Mouse (Mus musculus) 3134 (cell line): Measurements from ENCODE around the gene Nup214.

Experiments used
- DNase-seq: peaks from one replicate; pipeline ENCODE4 v3.0.0-alpha.2; 2011; ENCODE audit warnings: low spot score; ENCODE audit not compliant: insufficient read length; ENCODE audit errors: extremely low read depth

Gene Nup214

DNA sequence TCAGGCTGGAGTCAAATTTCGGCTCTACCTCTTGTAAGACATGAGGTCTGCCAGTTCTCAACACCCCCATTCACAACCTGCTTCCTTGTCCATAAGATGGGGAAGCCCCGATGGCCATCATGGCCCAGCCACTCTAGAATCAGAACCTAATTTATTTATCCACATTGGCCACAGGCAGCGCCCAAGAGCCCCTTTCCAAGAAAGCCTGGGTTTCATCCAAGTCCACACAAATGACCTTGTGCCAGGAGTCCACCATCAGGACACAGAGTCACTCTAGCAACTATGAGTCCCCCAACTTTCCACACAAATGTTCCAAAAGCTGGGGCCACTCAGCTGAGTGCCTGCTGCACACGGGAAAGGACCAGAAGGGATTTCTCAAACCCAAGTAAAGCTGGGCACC is 91.8 kb downstream of the Nup214 start:
- DNase-seq: no peak

DNA sequence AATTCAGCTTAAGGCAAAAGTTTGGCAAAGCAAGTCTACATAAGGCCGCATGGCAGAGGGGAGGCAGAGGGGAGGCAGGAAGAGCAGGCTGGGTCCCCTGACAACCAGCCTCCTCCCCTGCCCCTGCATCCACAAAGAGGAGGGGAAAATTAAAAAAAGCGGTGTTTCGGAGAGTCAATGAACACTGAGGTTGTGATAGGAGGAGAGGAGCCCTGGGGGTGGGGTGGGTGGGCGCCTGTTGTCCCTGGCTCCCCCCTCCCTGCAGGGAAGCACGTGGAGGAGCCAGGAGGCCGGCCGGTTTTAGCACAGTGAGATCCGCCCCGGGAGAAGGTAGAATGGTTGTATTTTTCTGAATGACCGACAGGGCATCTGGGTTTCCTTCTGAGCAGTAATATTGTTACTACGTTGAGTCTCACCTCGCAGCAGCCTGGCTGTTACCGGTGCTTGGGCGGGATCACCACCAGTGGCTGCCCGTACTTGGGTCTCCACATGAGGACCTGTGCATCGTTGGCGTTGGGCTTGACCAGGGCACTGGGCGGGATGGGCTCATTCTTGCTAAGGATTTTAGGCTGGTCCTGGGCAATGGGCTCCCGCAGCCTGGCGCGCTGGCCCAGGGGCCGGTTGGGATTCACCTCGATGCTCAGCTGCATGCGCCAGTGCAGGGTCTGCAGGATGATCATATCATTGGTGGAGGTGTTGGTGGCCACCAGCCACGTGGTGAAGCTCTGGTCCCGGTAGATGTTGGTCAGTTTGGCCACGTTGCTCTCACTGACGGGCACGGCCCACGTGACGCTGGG is 94.8 kb downstream of the Nup214 start:
- no peak for DNase-seq

DNA sequence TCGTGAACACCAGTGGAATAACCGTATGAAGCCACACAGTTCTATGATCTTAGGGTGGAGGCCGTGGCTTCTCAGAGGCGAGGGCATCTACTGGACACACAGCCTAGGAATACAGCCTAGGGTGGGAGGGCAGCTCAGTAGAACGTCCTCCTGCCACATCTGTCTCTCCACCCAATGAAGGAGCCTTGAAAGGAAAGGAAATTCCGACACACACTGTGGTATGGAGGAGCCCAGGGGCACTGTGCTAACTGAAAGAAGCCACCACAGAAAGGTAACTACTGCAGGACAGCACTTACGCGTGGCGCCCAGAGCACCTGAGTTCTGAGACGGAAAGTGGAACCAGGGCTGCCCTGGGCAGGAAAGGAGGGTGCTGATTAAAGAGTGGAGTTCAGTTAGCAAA is 96.5 kb downstream of the Nup214 start:
- no peak for DNase-seq

DNA sequence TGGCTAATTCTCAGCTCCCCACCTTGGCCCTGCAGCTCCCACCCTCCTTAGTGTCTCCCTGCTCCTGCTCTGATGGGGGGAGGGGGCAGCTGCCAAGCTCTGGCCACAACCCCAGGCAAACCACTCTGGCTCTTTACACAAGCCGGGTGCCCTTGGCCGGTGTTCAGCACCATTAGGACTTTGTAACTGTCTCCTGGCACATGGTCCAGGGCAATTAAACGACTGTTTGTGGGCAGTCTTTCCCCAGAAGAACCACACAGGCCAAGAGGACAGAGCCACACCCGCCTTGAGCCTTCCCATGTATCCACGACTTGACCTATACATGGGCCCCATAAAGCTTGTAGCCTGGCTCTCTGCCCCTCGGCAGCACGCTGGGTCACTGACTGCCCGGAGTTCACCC is 100.2 kb downstream of the Nup214 start:
- DNase-seq: no peak

DNA sequence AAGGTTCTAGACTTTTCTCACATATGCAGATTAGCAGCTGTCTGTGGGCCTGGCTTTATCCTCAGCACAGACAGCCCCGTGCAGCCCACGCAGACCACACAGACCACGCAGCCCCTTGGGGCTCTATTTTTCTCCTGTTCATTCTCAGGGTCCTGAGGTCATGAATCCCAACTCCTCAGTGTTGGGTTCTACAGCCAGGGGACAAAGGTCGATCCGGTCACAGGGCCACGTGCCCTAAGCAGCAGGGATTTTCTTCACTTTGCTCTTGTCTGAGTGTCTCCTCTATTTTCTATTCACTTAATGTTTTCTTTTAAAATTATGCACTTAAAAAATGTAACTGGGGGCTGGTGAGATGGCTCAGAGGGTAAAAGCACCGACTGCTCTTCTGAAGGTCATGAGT is 101.1 kb downstream of the Nup214 start:
- no peak for DNase-seq

DNA sequence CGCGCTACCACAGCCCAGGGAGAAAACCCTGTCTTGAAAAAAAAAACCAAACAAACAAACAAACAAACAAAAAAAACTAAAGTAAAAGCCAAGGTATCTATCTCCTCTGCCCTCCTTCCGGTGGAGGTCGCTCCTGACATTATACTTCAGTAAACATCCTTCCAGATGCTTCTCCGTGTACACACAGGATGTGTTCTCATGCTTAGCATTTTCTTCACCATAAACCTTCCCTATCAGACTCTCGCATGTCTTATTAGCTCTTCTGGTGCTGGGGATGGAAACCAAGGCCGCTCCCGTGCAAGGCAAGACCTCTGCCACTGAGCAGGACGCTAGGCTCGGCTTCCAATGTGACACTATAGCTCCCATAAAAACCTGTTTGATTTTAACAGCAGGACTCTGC is 103.5 kb downstream of the Nup214 start:
- DNase-seq: no peak

DNA sequence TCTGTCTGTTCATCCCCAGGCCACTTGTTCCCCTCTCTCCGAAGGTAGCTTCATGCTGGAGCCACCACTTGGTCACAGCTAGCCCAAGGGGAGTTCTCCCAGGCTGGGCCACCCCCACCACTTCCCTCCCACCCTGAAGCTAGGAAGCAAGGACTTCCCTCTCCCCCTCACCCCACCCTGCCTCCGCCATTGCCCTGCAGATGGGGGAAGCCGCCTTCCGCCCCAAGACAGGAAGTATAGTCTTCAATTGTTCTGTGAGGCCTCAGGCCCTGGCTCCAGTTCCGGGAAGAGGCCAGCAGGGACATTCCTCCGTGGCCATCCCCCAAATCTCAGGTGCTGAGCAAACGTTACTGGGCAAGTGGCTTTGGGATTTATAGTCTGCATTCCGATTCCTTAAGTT is 104.3 kb downstream of the Nup214 start:
- DNase-seq: no peak

DNA sequence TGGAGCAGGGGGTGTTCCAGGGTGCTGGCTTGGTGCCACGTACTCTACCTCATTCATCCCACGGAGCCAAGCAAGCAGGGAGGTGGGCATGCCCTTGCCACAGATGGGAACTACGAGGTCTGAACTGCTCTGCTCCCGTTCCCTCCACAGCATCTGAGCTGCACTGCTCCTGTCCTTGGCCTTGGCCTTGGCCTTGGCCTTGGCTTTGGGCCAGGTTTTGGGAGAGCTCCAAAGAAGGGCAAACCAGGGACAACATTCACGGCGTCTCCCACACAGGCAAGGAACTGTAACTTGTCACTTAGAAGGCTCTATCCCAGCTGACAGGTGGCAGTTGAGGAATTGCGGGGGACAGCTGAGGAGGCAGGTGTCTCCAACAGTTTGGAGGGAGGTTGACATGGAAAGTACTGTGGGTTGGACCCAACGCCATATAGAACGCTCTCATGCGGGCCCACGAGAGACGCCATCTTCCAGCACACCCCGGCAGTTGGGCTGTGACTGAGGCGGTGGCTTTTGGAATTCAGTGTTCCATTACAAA is 105.0 kb downstream of the Nup214 start:
- DNase-seq: no peak

DNA sequence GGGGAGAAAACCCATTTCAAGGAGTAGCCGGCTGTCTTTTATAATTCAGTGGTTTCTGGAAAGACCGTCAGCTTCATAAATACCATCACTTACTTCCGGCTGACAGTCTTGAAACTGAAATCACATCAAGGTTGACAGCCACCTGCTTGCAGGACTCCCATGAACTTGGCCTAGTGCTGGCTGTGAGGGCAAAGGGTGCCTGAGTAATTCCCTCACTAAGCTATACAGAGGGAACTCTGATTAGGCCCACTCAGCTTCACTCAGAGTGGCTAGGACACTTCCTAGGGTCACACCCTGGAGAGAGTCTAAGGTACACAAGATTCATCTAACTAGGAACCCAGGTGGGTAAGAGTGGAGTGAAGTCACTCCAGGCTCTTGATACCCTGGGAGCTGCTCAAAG is 106.4 kb downstream of the Nup214 start:
- no peak for DNase-seq

DNA sequence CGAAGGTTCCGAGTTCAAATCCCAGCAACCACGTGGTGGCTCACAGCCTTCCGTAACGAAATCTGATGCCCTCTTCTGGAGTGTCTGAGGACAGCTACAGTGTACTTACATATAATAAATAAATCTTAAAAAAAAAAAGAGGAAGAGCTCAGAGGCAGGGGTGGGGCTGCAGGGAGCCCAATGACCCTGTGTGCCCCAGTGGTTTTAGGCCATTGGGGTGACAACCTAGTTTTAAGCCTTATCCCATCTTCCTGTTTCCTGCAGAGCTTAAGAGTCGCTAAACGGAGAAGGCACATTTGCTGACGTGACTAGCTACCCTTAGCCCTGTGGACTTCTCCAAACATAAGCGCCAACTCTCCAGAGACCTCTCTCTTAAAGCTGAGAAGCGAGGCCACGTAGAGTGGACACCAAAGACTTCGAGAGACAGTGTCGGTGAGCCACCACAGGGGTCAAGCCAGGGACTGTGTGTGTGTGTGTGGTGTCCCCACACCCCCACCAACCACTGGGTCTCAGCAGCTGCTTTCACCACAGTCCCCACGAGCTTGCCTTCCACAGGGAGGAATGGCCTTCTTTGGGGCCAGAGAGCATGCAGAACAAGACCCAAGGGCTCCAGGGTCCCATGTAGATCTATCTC is 107.2 kb downstream of the Nup214 start:
- no peak for DNase-seq

DNA sequence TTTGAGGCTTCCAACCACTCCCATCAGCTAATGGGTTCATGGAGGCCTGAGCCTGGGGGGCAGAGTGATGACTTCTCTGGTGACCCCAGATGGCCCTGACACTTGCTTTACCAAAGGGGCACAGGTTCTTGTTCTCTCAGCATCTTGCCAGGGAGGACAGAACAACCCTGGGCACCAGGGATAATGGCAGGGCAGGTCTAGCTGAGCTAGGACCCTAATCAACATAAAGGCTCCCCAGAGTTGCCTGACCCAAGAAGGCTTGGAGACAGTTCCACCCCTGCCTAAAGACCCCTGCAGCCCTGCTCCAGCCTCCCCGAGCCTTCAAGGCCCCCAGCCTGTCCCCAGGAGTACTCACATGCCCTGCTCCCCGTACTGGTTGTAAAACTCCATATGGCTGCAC is 108.0 kb downstream of the Nup214 start:
- DNase-seq: no peak

DNA sequence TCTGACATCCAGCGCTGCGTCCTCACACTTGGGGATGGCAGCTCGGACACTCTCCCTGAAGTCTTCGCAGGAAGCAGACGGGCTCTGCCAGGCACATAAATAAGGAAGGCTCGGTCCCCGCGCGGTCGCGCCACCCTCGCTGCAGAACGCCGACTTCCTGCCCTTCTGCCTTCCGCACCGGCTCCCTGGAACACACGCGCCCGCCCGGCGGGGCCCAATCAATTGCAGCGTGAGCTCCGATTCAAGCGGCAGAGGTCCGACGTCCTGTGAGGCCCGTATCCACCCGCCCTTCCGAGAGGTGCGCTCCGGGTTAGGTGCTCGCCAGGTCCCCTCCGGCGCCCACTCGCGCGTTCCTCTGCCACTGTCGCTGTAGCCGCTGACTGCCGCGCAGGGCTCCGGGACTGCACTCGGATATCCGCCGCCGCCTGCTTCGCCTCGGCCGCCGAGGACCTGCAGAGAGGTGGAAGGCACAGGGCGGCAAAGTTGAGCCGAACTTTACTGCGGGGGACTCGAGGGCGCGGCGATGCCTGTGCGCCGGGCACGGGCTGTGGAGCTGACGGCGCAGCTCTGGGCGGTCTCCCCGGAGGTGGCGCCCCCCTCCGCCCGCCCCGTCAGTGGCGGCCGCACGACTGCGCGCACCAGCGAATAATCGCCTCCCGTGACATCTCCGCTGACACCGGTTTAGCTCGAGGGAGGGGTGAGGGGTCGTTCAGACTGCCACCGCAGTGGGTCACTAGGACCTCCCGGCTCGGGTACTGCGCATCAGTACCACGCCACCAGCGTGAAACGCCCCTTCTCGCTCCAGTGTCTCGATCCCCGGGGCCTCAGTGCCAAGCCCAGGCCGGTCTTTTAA is 109.1 kb downstream of the Nup214 start:
- no peak for DNase-seq

DNA sequence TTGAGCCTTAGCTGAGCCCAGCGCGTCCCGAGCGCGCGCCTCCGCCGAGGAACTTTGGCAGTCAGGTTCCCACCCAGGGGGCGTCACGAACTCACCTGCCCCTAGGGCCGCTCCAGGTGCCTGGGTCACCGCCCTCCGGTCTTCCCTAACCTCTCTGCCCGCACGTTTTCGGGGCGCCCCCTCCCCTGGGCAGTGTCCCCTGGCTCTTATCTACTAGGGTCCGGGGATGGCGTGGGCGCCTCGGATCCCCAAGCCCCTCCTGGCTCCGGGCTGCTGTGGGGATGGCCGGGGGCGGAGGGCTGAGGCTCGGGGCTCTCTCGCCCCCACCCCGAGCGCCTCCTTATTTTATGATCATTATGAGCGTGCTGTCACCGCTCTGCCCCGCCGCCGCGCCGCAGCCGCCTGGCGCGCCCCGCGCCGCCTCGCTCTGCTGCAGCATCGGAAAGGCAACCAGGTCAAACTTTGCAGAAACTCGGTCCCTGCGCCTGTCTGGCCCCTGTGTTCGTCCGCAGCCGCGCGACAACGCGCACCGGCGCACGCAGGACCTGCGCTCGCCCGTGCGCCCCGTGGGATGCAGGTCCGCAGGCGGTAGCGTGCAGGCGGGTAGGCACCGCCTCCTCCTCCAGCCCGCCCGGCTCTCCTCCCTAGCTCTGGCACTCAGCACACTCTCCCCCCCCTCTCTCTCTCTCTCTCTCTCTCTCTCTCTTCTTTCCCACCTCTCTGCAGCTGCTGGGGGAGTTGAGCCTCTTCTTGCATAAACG is 110.1 kb downstream of the Nup214 start, which contains the start of gene Fam78a:
TSS of gene Fam78a (minus strand) at position 747 of the 761 bp plus-strand sequence.
- no peak for DNase-seq

DNA sequence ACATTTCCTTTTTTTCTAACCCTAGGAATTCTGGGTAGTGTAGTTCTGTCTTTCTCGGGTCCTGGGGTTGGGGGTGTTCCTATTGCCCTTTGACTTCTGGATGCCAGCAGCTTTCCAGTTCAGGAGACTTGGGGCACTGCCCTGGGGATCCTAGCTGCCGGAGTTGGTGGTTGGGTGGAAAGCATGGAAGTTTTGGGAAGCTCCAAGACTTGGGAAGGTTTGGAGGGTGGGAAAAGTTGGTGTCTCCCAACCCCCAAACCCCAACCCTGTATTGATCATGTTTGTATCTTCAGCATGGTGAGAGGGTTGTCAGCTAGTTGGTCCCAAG is 110.6 kb downstream of the Nup214 start:
- DNase-seq: no peak

DNA sequence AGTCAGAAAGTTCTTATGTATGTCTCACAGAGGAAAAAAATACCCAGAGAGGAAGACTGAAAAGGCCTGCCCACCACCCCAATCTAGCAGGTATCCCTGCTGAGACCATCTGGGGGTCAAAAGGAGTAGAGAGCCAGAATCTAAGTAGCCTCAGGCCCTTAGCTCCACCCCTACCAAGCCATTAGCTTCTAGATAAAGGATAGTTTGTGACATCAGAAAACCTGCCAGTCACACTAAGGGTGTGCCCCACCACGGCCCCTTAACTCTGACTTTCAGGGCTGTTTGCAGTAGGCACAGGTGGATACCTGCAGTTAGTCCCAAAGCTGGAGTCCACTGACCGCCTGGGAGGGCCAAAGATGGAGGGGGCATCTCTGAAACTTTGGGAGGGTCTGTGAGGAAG is 111.0 kb downstream of the Nup214 start:
- no peak for DNase-seq

DNA sequence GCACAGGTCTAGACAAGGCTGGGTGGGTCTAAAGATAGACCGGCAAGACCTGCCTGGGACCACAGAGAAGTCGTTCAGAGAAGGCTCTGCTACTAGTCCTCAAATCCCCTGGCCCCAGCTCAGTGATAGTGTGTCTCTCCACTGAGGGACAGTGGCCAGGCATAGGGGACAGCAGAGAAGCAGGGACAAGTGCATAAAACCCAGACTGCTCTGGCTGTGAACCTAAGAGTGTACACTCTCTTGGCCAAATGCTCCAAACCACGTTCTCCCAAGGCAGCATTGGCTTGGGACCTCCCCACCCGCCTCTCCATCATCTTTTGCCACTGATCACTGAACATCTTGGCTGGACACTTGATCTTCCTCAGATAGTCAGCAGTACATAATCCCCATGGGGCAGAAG is 113.4 kb downstream of the Nup214 start:
- DNase-seq: no peak

DNA sequence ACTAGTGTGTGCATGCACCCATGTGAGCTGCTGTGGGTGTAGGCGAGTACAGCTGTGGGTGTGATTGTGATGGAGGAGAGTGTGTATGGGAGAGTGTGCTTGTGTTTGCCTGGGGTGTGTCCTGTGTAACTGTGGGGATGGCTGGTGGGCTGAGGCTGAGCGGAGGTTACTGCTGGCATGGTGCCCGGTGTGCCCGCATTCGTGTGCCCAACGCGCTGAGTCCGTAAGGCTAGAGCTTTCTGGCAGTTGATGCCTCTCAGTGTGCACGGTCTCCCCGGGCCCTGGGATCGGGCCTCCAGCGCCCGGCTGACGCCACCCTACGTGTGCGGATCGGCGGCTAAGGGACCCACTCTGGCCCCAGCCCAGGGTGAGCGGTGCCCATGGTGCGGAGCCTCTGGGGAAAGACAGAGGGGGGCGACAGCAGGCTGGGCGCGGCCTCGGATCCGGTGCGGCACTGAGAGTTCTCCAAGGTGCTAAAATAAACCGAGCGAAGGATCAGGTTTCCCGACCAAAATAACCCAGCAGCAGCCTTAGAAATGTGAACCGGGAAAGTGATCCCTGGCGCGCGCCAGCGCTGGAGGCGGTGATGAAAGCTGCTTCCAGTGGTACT is 114.2 kb downstream of the Nup214 start:
- DNase-seq: no peak

DNA sequence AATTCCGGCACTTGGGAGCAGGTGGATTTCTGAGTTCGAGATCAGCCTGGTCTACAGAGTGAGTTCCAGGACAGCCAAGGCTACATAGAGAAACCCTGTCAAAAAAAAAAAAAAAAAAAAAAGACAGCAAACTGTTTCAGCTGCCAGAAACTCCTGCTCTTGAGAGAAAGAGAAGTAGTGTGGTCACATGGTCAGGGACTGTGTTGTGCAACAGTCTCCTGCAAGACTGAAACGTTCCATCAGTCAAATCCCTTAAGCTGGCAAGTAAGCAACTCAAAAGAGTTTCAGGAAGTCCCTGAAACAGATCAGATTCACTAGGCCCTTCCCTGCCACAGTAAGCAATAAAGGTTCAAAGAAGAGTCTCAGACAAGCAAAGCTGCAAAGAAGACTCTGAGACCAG is 115.4 kb downstream of the Nup214 start:
- no peak for DNase-seq

DNA sequence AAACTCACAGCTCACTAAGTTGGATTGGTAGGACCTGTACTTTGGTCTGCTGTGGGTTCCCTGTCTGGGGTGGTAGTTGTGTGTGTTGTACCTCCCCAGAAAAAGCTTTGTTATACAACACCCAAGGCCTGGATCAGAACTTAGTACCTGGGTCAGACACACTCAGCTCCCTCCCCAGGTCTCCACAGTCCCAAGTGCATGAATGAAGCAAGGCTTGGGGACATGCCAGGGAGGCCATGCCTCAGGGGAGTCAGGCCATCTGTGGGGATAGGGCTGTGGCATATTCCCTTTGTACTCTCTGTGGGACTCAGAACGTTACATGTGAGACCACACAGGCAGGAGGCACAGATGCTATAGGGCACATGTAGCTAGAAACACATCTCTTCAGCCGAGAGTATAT is 115.9 kb downstream of the Nup214 start:
- no peak for DNase-seq

DNA sequence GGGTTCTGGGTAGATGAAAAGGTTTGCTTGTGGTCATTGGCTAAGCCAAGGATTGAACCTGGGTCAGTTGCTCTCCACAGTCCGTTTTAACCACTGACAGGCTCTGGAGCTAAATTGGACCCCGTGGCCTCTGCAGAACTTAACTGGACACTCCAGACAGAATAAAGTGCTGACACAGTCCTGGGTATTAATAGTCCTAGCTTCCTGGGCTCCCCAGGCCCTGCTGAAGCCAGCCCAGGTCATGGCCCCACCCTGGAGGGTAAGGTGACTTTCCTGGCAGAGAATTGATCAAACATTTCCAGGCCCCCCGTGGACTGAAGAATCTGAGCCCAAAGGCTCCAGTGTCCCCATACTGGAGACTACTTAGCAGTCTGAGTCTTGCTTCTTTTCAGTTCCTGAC is 117.7 kb downstream of the Nup214 start:
- no peak for DNase-seq
